Mouse (Mus musculus): ENCODE results near the gene Capns1. TPM values are rescaled to one million over a fixed set of nuclear protein-coding genes. Genes with fewer than 3 reads are reported as not detected.
"Not testable (repeated sequence)": the region's sequence is repeated elsewhere in the genome, so short reads cannot be mapped to it uniquely, and the experiment has no call there.

Gene Capns1
- total RNA-seq, 2 experiments from 2014 or later, result 207 to 234 TPM

- DNase-seq, result no peak
These were observed 4.5 kb upstream of the Capns1 start for GRCm38 (mm10) chr7:30202895-30203690.

DNA sequence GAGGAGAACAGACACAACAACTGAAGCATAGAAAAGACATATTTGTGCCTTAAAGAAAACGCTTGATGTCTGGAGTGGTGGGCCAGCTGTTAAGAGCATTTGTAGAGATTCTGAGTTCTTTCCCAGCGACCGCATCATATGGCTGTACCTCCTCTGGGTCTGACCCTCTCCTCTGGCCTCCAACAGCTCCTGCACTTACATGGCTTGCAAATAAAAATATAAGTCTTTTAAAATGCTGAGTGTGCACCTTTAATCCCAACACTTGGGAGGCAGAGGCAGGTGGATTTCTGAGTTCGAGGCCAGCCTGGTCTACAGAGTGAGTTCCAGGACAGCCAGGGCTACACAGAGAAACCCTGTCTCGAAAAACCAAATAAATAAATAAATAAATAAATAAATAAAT is 2.0 kb upstream of the Capns1 start:
- not testable (repeated sequence) for DNase-seq

DNA sequence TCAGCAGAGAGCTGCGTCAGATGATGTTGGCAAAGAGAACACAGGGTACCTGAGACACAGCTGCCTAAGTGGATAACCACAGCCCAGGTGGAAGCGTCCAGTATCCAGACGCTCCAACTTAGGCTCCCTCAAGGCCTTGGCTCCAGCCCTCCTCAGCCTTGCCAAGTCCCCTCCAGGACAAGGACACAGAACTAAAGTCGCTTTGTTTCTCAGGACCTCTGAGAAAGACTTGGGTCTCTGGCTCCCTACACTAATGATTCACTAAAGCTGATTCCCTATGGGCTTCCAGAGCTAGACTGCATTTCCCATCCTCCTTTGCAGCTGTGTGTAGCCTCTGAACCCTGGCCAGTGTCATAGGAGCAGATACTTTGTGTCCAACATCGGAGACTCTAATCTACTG is 1.6 kb upstream of the Capns1 start:
- no peak for DNase-seq

- DNase-seq, result no peak
These were observed 1.0 kb upstream of the Capns1 start for GRCm38 (mm10) chr7:30199498-30200139.

DNA sequence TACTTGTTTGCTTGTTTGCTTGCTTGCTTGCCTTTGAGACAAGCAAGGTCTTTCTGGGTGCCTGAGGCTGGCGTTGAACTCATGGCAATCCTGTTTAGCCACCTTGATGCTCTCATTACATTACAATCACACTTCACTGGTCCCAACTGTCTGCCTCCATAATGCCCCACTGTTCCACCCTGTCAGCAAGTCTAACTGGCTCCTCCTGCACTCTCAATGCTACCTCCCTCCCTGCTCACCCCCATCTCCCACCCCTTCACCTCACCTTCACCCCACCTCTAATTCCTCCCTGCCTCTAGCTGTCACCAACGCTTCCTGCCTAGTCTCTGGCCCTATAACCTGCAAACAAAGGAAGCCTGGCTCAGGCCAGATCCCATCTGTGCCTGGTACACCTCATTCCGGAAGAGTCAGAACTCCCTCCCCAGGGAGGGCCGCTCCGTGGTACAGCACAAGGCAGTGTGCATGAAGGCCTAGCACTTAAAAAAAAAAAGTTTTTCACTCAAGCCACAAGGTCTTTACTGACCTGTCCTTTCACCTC is 950 bp downstream of the Capns1 start:
- no peak for DNase-seq

GRCm38 (mm10) chr7:30196171-30196570 is 2.4 kb downstream of the Capns1 start:
- DNase-seq, result no peak

DNA sequence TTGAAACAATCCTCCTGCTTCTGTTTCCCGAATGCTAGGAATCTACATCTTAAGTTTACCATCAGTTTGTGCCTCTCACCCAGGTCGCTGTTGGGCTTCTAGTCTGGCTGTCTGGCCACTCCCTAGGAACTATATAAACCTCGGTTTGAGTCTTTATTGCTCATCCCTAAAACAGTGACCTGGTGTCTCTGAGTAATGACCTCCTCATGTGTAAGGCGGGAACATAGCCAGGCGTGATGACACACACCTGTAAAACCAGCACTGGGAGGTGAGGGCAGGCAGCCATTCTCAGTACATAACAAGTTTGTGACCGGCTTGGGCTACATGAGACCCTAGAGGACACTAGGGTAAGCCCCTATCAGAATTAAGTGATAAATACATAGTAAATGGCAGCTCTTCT is 3.1 kb downstream of the Capns1 start:
- DNase-seq, result no peak

DNA sequence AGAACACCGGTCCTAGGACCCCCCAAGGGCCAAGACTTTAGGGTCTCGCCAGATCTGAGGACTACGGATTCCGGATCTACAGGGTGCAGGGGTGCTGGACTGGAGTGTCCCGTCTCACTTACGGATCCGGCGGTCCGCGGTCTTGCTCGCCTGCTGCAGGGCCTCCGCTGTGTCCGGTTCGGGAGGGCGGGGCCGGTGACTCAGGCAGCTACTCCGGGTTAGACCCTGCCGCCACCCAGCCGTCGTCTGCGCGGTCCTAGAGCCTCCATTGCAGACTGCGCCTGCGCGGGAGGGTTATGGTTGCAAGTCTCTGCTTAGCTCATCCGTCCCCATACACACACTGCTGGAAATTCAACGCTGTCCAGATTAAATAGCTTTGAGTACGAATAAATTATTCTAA is 3.7 kb downstream of the Capns1 start:
- DNase-seq, result peak; percentile 93

DNA sequence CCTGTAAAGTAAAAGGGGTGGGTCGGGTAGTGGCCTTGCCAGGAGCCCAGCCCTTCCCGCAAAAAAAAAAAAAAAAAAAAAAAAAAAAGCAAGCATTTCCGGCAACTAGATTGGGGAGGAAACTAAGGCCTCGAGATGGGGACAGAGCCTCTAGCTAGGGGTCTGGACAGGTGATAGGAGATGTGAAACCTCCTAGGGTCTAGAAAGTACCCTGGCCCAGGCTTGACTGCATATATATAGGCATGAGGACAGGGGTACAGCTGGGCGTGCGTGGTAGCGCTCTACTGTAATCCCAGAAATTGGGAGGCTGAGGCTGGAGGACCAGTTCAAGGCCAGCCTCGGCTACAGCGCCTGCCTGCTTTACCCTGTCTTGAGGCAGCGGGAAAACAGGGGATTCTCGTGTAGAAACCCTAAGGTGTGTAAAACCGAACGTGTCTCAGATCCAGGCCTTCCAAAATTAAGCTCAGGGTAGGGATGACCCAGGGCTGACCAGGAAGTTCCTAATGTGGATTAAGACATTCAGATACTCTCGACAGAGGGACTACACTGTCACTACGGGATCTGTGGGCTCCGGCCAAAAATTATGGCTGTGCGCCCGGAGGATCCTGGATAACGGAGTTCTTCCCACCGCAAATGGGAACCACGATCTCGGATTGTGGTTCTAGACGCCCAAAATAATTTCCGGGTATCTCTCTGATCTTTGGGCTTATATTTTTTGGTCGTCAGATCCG is 4.3 kb downstream of the Capns1 start:
- DNase-seq, result peak; percentile 38 to 42

GRCm38 (mm10) chr7:30193581-30194100 is 5.0 kb downstream of the Capns1 start:
- peak; percentile 72 to 79 for DNase-seq

DNA sequence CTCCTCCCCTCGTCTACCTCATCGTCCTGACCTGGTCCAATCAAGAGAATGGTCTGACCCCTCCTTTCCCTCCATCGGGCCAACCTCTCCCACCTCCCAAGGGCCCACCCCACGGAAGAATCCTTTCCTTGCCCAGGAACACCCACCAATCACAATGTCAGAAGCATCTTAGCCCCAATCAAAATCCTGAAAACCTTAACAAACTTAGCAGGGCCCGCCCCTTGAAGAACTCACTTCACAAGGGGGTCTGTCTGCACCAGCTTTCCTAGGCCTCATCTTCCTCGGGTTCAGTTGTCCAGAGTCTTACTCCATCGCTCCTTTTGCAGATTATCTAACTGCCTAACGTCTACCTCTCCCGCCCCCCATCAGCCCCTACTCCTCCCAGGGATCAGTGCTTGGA is 5.6 kb downstream of the Capns1 start:
- no peak for DNase-seq

DNA sequence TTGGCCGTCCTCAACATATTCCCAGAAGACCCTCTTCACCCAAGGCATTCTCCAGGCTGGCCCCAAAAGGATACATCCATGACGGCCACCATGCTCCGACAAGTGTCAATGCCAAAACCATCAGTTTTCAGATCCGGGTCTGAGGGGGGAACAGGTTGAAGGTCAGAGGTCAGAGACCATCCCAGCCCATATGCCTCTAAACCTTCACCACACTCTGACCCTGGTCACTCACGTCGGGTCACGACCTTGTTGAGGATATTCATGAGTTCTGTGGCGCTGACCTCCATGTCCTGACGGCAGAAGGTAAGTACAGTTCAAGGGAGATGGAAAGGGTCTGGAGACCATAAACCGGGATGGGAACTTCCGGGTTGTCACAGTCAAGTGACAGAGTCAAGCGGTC is 6.5 kb downstream of the Capns1 start:
- DNase-seq, result no peak

DNA sequence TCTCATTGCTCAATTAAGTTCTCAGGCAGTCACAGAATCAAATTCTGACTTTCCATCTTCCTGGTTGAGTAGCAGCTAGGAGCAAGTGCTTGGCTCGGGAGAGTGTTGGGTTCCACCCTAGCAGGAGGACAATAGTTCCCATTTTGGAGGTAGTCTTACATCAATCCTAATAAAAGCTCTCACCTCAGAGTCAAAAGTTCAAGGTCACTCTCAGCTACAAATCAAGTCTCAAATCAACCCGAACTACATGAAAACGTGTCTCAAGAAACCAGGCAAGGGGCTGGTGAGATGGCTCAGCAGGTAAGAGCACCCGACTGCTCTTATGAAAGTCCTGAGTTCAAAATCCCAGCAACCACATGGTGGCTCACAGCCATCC is 9.5 kb downstream of the Capns1 start:
- DNase-seq, result no peak

DNA sequence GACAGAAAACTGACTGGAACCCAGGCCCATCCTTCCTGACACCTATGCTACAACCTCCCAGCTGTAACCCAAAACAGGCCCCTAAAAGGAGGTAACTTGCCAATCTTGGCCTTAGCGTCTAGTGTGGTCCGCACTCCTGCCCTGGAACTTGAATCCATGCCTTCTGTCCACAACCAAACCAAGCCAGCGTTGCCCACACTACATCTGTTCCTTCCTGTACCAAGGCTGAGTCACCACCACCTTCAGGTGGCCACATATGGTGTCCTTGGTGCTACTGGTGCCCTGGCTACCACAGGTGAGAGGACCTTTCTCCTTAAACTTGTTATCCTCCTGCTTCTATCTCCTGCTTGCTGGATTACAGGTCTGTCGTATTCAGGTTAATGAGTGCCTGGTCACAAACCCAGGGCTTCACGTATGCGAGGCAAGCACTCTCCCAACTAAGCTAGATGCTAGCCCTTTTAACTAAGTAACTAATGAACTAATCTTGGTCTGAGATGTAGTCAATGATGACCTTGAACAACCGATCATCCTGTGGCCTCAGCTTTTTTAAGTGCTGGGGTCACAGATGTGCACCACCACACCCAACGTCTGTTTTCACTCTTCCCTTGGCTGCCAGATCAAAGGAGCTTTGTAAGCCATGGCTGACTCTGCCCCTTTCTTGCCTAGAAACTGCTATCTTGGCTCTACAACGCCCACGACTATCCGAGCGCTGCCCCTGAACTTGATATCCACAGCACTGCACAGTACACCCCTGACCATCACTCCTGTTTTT is 10.1 kb downstream of the Capns1 start:
- DNase-seq, result no peak

- no peak for DNase-seq
These were observed 13.8 kb downstream of the Capns1 start for GRCm38 (mm10) chr7:30184641-30185348.

DNA sequence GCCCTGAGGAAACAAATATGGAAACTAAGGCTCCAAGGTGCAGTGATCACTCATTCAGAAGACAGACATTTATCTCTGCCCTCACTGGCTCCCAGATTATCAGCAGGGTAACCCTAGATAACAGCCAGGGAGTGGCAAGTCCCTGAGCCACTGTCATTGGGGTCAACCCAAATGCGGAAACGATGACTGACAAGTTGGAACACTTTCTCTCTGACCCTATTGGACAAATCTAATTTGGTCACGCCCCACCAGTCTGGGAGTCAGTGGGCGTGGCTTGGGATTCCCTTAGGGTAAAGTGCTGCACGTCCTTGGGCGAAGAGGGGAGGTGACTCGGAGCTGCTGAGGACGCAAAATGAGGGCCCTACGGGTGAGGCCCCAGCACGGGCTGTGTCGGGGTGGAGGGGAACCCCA is 14.7 kb downstream of the Capns1 start, which contains the start of gene Cox7a1:
Gene Cox7a1 (plus strand): TSS at position 266 of the 411 bp plus-strand sequence.
- DNase-seq, result peak in 1 of 2 experiments; percentile 34

DNA sequence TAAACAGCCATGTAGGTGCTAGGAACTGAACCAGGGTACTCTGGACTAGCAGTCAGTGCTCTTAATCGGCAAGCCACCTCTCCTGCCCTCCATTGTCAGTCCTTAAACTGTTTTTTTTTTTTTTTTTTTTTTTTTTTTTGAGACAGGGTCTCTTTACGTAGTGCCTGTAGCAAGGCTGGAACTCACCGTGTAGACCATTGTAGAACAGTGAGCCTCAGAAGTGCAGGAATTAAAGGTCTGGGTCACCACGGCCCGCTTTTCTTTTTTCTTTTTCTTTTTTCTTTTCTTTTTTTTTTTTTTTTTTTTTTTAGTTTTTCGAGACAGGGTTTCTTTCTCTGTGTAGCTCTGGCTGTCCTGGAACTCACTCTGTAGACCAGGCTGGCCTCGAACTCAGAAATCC is 15.4 kb downstream of the Capns1 start:
- not testable (repeated sequence) for DNase-seq

DNA sequence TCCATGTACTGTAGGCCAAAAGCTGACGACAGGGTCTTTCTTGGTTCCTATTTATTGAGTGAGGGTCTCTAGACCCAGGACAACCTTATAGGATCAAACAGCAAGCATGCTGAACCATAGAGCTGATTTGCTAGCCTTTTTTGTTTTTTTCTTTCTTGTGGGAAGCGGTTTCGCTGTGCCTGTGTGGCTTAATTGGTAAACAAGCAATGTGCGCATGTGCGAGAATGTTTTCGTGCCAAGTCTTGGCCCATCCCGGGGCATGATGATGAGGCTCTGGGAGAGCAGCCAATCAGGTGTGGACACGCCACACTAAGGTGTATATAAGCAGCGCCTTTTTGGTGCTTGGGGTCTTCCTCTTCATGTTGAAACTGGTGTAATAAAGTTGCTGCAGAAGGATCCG is 16.7 kb downstream of the Capns1 start:
- not testable (repeated sequence) for DNase-seq

GRCm38 (mm10) chr7:30181308-30181707 is 17.3 kb downstream of the Capns1 start:
- peak; percentile 60 to 72 for DNase-seq

GRCm38 (mm10) chr7:30178256-30178655 is 20.4 kb downstream of the Capns1 start:
- no peak for DNase-seq

GRCm38 (mm10) chr7:30176474-30176873 is 22.1 kb downstream of the Capns1 start:
- no peak for DNase-seq

All from layer of hippocampus, postnatal 36 days (tissue).